Mouse (Mus musculus): ENCODE data around the gene Prss42. TPM values are rescaled to one million over a fixed set of nuclear protein-coding genes. Genes with fewer than 3 reads are reported as not detected.

Gene Prss42
- polyA plus RNA-seq, 1 experiment from 2014 or later = not detected

- DNase-seq (ENCODE audit: low spot score) = no peak
- H3K36me3 ChIP-seq = no peaks in the 10 kb centered on the region
- H3K27me3 ChIP-seq (ENCODE audit: low read depth, poor library complexity, severe bottlenecking) = peaks cover 24% of the 10 kb centered on the region
- 80% methylated on average over 15 of the region's 15 CpGs for whole genome bisulfite sequencing
- no peak overlapping the region for H3K4me3 ChIP-seq
- H3K9me3 ChIP-seq (replicated peaks) = no peaks in the 10 kb centered on the region
- H3K4me1 ChIP-seq = peaks cover 16% of the 10 kb centered on the region
- peak overlapping the region; percentile 8; the same call in 1 of the 2 replicates for H3K27ac ChIP-seq
Observed at GRCm38 (mm10) chr9:110774403-110775268, 23.3 kb upstream of the Prss42 start.

GRCm38 (mm10) chr9:110775269-110776022 lies 22.5 kb upstream of the Prss42 start:
- no peak overlapping the region for H3K4me3 ChIP-seq
- H3K36me3 ChIP-seq = no peaks in the 10 kb centered on the region
- 0 out of 2 replicates have a peak overlapping the region, but pooled peaks have one; percentile 6 for H3K27ac ChIP-seq
- 81% methylated on average over 10 of the region's 10 CpGs for WGBS
- no peak for DNase-seq (ENCODE audit: low spot score)
- no peaks in the 10 kb centered on the region for H3K9me3 ChIP-seq (replicated peaks)
- peaks cover 18% of the 10 kb centered on the region for H3K4me1 ChIP-seq
- peaks cover 32% of the 10 kb centered on the region for H3K27me3 ChIP-seq (ENCODE audit: low read depth, poor library complexity, severe bottlenecking)

- no peaks in the 10 kb centered on the region for H3K36me3 ChIP-seq
- WGBS = 83% methylated on average over 1 of the region's 1 CpGs
- no peaks in the 10 kb centered on the region for H3K9me3 ChIP-seq (replicated peaks)
- H3K4me1 ChIP-seq = peaks cover 37% of the 10 kb centered on the region
- peaks cover 42% of the 10 kb centered on the region for H3K27me3 ChIP-seq (ENCODE audit: low read depth, poor library complexity, severe bottlenecking)
- no peak overlapping the region for H3K27ac ChIP-seq
- no peak overlapping the region for H3K4me3 ChIP-seq
- DNase-seq (ENCODE audit: low spot score) = no peak
Observed at GRCm38 (mm10) chr9:110778100-110778499, 19.9 kb upstream of the Prss42 start.

- Histone ChIP-seq H3K27me3 (ENCODE audit: low read depth, poor library complexity, severe bottlenecking) (peaks cover 42% of the 10 kb centered on the region), H3K36me3 (no peaks in the 10 kb centered on the region), H3K27ac (no peak overlapping the region), H3K4me1 (peaks cover 38% of the 10 kb centered on the region), H3K4me3 (no peak overlapping the region), H3K9me3 (replicated peaks) (no peaks in the 10 kb centered on the region)
- WGBS = 82% methylated on average over 7 of the region's 7 CpGs
- no peak for DNase-seq (ENCODE audit: low spot score)
Observed at GRCm38 (mm10) chr9:110778559-110778958, 19.4 kb upstream of the Prss42 start.

- 47% methylated on average over 5 of the region's 5 CpGs for WGBS
- DNase-seq (ENCODE audit: low spot score) = no peak
- H3K27me3 ChIP-seq (ENCODE audit: low read depth, poor library complexity, severe bottlenecking) = peaks cover 42% of the 10 kb centered on the region
- peaks cover 45% of the 10 kb centered on the region for H3K4me1 ChIP-seq
- no peaks in the 10 kb centered on the region for H3K9me3 ChIP-seq (replicated peaks)
- H3K4me3 ChIP-seq = no peak overlapping the region
- no peak overlapping the region for H3K27ac ChIP-seq
- no peaks in the 10 kb centered on the region for H3K36me3 ChIP-seq
Observed at GRCm38 (mm10) chr9:110779242-110779913, 18.6 kb upstream of the Prss42 start.

- H3K4me1 ChIP-seq = peaks cover 40% of the 10 kb centered on the region
- H3K27me3 ChIP-seq (ENCODE audit: low read depth, poor library complexity, severe bottlenecking) = peaks cover 42% of the 10 kb centered on the region
- H3K27ac ChIP-seq = peak overlapping the region; percentile 85
- H3K9me3 ChIP-seq (replicated peaks) = no peaks in the 10 kb centered on the region
- under 1% methylated on average over 43 of the region's 43 CpGs for WGBS
- DNase-seq (ENCODE audit: low spot score) = peak; percentile 99
- no peaks in the 10 kb centered on the region for H3K36me3 ChIP-seq
- peak overlapping the region; percentile 60 for H3K4me3 ChIP-seq
Observed at GRCm38 (mm10) chr9:110781256-110781721, 16.7 kb upstream of the Prss42 start.

- Histone ChIP-seq H3K27me3 (ENCODE audit: low read depth, poor library complexity, severe bottlenecking) (peaks cover 41% of the 10 kb centered on the region), H3K27ac (peak overlapping the region; percentile 85), H3K36me3 (no peaks in the 10 kb centered on the region), H3K4me1 (peaks cover 40% of the 10 kb centered on the region), H3K9me3 (replicated peaks) (no peaks in the 10 kb centered on the region), H3K4me3 (peak overlapping the region; percentile 60)
- peak; percentile 89 for DNase-seq (ENCODE audit: low spot score)
- WGBS = under 1% methylated on average over 23 of the region's 23 CpGs
Observed at GRCm38 (mm10) chr9:110781731-110782130, 16.2 kb upstream of the Prss42 start.

GRCm38 (mm10) chr9:110783611-110784010 lies 14.4 kb upstream of the Prss42 start:
- no peak overlapping the region for H3K4me3 ChIP-seq
- no peak overlapping the region for H3K27ac ChIP-seq
- H3K36me3 ChIP-seq = no peaks in the 10 kb centered on the region
- H3K4me1 ChIP-seq = peaks cover 37% of the 10 kb centered on the region
- H3K9me3 ChIP-seq (replicated peaks) = no peaks in the 10 kb centered on the region
- DNase-seq (ENCODE audit: low spot score) = no peak
- 16% methylated on average over 1 of the region's 1 CpGs for WGBS
- peaks cover 23% of the 10 kb centered on the region for H3K27me3 ChIP-seq (ENCODE audit: low read depth, poor library complexity, severe bottlenecking)

- Histone ChIP-seq H3K4me3 (no peak overlapping the region), H3K9me3 (replicated peaks) (no peaks in the 10 kb centered on the region), H3K27me3 (ENCODE audit: low read depth, poor library complexity, severe bottlenecking) (no peaks in the 10 kb centered on the region), H3K27ac (no peak overlapping the region), H3K36me3 (no peaks in the 10 kb centered on the region), H3K4me1 (peaks cover 9% of the 10 kb centered on the region; the same call in 1 of the 2 replicates)
- WGBS = 92% methylated on average over 3 of the region's 3 CpGs
- no peak for DNase-seq (ENCODE audit: low spot score)
Observed at GRCm38 (mm10) chr9:110788169-110788568, 9.8 kb upstream of the Prss42 start.

- no peaks in the 10 kb centered on the region for H3K27me3 ChIP-seq (ENCODE audit: low read depth, poor library complexity, severe bottlenecking)
- H3K36me3 ChIP-seq = no peaks in the 10 kb centered on the region
- no peak for DNase-seq (ENCODE audit: low spot score)
- WGBS = 79% methylated on average over 4 of the region's 4 CpGs
- H3K9me3 ChIP-seq (replicated peaks) = no peaks in the 10 kb centered on the region
- no peak overlapping the region for H3K27ac ChIP-seq
- H3K4me1 ChIP-seq = no peaks in the 10 kb centered on the region
- no peak overlapping the region for H3K4me3 ChIP-seq
Observed at GRCm38 (mm10) chr9:110790462-110790861, 7.5 kb upstream of the Prss42 start.

- no peaks in the 10 kb centered on the region for H3K4me1 ChIP-seq
- H3K27me3 ChIP-seq (ENCODE audit: low read depth, poor library complexity, severe bottlenecking) = no peaks in the 10 kb centered on the region
- no peak overlapping the region for H3K4me3 ChIP-seq
- no peak overlapping the region for H3K27ac ChIP-seq
- DNase-seq (ENCODE audit: low spot score) = no peak
- H3K36me3 ChIP-seq = no peaks in the 10 kb centered on the region
- whole genome bisulfite sequencing = 87% methylated on average over 10 of the region's 10 CpGs
- H3K9me3 ChIP-seq (replicated peaks) = no peaks in the 10 kb centered on the region
Observed at GRCm38 (mm10) chr9:110797013-110797412, 953 bp upstream of the Prss42 start.

- DNase-seq (ENCODE audit: low spot score) = no peak
- Histone ChIP-seq H3K4me1 (no peaks in the 10 kb centered on the region), H3K4me3 (no peak overlapping the region), H3K36me3 (no peaks in the 10 kb centered on the region), H3K9me3 (replicated peaks) (no peaks in the 10 kb centered on the region), H3K27ac (no peak overlapping the region), H3K27me3 (ENCODE audit: low read depth, poor library complexity, severe bottlenecking) (no peaks in the 10 kb centered on the region)
- WGBS = 89% methylated on average over 8 of the region's 8 CpGs
Observed at GRCm38 (mm10) chr9:110800834-110801479, 3.0 kb downstream of the Prss42 start.
